Mouse (Mus musculus) bone marrow, adult 2 months (tissue): ENCODE measurements around the gene Spag9.

Experiments used
- CTCF ChIP-seq: fragments of 200-500 bp; IDR thresholded peaks from 2 replicates; pipeline ENCODE4 v1.5.1; 2011; ENCODE audit warnings: low read length, control low read depth; ENCODE audit not compliant: control insufficient read depth, insufficient read depth
- POLR2A ChIP-seq: fragments of 200-500 bp; IDR thresholded peaks from 2 replicates; pipeline ENCODE4 v1.6.1; 2011; ENCODE audit warnings: low read depth, mild to moderate bottlenecking, control low read depth, low read length, borderline replicate concordance; ENCODE audit not compliant: control insufficient read depth

DNA sequence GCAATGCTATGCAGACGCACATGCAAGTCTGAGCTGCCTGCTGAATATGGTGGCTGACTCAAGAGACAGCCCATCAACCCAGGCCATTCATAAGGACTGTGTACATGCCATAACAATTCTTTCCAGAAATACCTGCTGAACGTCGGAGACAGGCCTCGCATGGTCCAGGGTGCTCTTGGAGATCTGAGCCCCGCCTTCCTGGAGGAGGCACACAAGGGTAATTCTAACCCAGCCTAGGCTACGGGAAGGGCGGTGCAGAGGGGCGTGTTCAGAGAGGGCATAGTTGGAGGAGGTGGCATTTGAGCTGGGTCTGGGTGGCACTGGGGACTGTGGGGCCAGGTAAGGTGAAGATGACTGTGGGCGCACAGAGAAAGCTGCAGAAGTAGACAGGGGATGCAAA, 176.3 kb downstream of the Spag9 start:
- TF ChIP-seq CTCF (no peak), POLR2A (no peak)
